Mouse (Mus musculus) monocyte, adult 5-6 weeks (primary cell): ENCODE measurements around the gene Pls3. TPM values are rescaled to one million over a fixed set of nuclear protein-coding genes. Genes with fewer than 3 reads are reported as not detected.
"Not testable (repeated sequence)": the region's sequence is repeated elsewhere in the genome, so short reads cannot be mapped to it uniquely, and the experiment has no call there.

Experiments used
- ATAC-seq: fragments of 153-309, 156-312 bp; replicated peaks from 2 replicates; pipeline ENCODE4 v1.8.0; 2017; ENCODE audit warnings: mild to moderate bottlenecking; ENCODE audit not compliant: low TSS enrichment, insufficient number of reproducible peaks, severe bottlenecking, poor library complexity, low FRiP score
- total RNA-seq: library from RNA; stranded (forward); fragments of 200-1000, 200-491, 200-594 nt; gene quantifications from 3 replicates; pipeline ENCODE4 v1.2.3, GENCODE M21; 2017

Gene Pls3
- total RNA-seq, 1 experiment from 2014 or later: 1.3 TPM

DNA sequence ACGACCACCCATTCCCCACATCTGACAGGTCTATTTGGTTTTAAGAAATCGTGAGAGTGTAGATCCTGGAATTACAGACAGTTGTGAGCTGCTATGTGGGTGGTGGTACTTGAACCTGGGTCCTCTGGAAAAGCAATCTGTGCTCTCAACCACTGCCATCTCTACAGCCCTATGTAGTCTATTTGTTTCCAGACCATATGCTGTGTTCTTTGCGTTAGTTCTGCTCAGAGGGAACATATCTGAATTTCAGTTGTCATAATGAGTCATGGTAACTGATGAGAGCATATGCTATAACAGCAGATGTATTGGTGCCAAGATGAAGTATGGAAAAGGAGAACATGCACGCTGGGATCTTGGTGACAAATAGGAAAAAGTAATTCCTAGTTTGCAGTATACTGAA is 60.9 kb downstream of the Pls3 start:
- no peak for ATAC-seq

DNA sequence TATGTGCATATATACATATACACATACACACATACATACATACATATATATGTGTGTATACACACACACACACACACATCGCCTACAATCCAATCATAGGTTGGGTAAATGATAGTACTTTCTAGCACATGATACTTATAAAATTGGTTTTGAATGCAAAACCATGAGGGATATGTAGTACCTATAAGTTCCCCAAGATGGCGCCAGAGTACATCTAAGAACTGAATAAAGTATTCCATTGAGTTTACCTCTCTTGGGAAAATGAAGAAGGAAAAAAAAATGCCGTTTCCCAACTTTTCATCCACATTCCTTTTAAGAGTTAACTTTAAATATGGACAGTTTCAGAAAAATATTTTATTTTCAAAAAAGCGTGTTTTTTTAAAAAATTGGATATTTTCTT is 78.4 kb downstream of the Pls3 start:
- ATAC-seq: no peak

- no peak for ATAC-seq
Observed at GRCm38 (mm10) chrX:75779796-75780195, 95.2 kb downstream of the Pls3 start.

- no peak for ATAC-seq
Observed at GRCm38 (mm10) chrX:75777461-75777860, 97.5 kb downstream of the Pls3 start.

DNA sequence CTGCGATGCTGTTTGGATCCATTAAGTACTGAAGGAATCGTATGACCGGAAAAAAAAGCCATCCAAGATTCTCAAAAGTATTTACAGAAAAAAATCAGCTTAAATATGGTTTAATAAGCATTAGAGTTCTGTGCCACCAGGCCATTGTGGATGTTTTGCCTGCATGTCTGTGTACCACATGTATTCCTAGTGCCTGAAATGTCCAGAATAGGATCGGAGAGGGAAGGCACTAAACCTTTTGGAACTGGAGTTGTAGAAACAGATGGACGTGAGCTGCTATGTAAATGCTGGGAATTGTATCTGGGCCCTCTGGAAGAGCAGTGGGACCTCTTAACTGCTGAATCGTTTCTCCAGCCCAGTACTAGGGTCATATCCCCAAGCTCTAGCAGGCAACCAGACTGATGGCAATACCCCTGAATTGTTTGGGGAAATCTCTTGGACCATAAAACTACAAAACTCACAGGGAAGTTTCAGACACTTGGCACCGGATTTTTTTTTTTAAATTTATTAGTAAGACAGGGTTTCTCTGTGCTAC is 110.1 kb downstream of the Pls3 start:
- no peak for ATAC-seq

GRCm38 (mm10) chrX:75764135-75764793 is 110.7 kb downstream of the Pls3 start:
- no peak for ATAC-seq

GRCm38 (mm10) chrX:75759461-75759860 is 115.5 kb downstream of the Pls3 start:
- ATAC-seq: not testable (repeated sequence)

DNA sequence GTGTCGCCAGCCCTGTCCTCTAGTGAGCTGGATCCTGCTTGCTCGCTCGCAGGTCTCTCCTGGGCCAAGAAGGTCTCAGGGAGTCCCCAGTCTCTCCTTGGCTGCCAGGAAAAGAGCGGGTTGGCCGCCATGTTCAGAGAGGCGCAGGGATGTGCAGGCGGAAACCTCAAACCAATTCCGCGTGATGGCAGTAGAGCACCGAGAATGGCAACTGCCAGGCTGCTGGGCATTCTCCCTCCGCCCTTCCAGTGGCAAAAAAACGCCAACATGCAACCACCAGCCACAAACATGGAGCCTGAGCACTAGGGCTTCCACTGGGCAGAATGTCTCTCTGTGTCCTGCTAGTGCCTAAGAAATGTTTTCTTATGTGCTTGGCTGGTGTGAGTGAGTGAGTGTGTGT is 115.9 kb downstream of the Pls3 start:
- not testable (repeated sequence) for ATAC-seq

- not testable (repeated sequence) for ATAC-seq
Observed at GRCm38 (mm10) chrX:75757966-75758365, 117.0 kb downstream of the Pls3 start.

GRCm38 (mm10) chrX:75754531-75754930 is 120.5 kb downstream of the Pls3 start:
- ATAC-seq: not testable (repeated sequence)

DNA sequence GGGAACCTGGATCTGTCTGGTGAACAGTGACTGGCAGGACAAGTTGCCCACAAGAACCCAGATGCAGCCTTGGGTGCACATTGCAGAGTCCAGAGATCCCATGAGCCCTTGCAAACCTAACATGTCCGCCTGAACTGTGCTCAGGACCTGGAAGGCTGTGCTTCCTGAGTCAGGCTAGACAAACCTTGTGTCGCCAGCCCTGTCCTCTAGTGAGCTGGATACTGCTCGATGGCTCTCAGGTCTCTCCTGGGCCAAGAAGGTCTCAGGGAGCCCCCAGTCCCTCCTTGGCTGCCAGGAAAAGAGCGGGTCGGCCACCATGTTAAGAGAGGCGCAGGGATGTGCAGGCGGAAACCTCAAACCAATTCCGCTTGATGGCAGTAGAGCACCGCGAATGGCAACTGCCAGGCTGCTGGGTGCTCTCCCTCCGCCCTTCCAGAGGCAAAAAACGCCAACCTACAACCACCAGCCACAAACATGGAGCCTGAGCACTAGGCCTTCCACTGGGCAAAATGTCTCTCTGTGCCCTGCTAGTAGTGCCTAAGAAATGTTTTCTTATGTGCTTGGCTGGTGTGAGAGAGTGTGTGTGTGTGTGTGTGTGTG is 124.8 kb downstream of the Pls3 start:
- ATAC-seq: not testable (repeated sequence)

- ATAC-seq: not testable (repeated sequence)
Observed at GRCm38 (mm10) chrX:75749312-75749711, 125.7 kb downstream of the Pls3 start.

- not testable (repeated sequence) for ATAC-seq
Observed at GRCm38 (mm10) chrX:75744466-75744865, 130.5 kb downstream of the Pls3 start.

GRCm38 (mm10) chrX:75739464-75739863 is 135.5 kb downstream of the Pls3 start:
- not testable (repeated sequence) for ATAC-seq
